Mouse (Mus musculus) spleen, adult 2 months (tissue): ENCODE results near the gene Pcbp1.

ENCODE experiments used
- CTCF ChIP-seq: fragments of 200-500 bp; IDR thresholded peaks from 2 replicates; pipeline ENCODE4 v1.5.1; 2011; ENCODE audit warnings: mild to moderate bottlenecking, inconsistent platforms; ENCODE audit not compliant: insufficient read depth, insufficient read length, insufficient replicate concordance; ENCODE audit errors: extremely low read depth
- POLR2A ChIP-seq: fragments of 200-500 bp; IDR thresholded peaks from 2 replicates; pipeline ENCODE4 v1.6.1; 2011; ENCODE audit warnings: low read depth, low read length, inconsistent platforms

GRCm38 (mm10) chr6:86508736-86509135 lies 17.4 kb downstream of the Pcbp1 start:
- no peak for TF ChIP-seq CTCF
- TF ChIP-seq POLR2A = no peak
